Mouse (Mus musculus): Measurements from ENCODE around the gene Pla2g3.

The Pla2g3 gene

DNA sequence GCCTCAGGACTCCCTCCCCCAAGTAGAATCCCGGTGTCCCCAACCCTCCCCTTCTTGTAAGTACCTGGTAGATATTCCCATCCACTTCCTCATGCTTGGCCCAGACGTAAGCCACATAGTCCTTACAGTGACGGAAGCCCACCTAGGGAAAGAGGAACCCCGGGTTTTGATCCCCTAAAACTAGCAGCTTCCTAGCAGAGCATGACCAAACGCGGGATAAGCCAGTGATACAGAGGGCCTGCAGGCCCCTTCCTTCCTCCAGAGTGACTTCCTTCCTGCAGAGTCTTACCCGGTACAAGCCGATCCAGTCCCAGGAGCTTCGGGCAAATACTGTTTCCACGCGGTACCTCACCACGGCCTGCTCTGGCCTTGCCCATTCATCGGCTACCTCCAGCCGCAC is 7.4 kb downstream of the Pla2g3 start:
- no peak for DNase-seq

- no peak for DNase-seq
Measured at GRCm38 (mm10) chr11:3496756-3497155, 8.7 kb downstream of the Pla2g3 start.

GRCm38 (mm10) chr11:3497296-3497695 is 9.2 kb downstream of the Pla2g3 start:
- no peak for DNase-seq

DNA sequence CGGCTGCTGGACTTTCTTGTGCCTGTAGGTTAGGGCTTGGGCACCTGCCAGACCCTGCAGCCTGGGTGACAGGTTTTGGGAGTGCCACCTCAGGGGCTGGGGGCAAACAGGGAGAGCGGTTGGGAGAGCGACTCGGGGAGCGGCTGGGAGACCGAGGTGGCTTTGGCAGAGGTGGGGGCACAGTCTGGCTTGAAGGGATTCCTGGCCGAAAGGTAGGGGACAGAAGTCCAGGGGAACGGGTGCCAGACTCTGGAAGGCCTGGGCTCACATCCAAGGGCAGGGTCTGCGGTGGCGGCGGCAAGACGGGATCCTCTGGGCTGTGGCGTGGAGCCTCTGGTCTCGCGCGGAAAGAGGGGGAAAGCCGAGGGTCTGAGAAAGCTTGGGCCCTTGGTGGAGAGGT is 14.0 kb downstream of the Pla2g3 start:
- no peak for DNase-seq

DNA sequence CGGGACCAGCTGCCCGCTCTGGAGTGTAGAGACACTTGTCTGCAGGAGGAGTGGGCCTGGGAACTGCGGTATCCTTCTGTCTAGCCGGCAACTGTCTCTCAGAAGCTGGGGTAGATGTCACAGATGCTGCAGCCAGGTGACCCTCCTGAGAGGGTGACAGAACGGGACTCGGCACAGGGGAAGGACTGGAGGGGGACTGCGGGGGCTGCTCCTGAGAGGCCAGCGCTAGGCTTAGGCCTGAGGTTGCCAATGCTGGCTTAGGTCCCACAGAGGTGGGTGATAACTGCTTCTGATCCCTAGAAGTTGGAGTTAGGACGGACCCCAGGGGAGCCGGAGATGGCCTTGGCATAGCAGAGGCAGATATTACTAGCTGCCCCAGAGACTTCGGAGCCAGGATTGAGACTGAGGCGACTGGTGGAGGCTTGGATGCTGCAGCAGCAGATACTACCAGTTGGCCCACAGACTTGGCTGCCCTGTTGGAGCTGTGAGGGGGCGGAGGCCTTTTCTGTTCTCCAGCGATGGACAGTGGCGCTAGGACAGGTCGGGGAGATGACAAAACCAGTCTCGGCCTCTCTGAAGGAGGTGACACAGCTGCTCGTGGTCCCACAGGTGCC is 14.5 kb downstream of the Pla2g3 start:
- no peak for DNase-seq

DNA sequence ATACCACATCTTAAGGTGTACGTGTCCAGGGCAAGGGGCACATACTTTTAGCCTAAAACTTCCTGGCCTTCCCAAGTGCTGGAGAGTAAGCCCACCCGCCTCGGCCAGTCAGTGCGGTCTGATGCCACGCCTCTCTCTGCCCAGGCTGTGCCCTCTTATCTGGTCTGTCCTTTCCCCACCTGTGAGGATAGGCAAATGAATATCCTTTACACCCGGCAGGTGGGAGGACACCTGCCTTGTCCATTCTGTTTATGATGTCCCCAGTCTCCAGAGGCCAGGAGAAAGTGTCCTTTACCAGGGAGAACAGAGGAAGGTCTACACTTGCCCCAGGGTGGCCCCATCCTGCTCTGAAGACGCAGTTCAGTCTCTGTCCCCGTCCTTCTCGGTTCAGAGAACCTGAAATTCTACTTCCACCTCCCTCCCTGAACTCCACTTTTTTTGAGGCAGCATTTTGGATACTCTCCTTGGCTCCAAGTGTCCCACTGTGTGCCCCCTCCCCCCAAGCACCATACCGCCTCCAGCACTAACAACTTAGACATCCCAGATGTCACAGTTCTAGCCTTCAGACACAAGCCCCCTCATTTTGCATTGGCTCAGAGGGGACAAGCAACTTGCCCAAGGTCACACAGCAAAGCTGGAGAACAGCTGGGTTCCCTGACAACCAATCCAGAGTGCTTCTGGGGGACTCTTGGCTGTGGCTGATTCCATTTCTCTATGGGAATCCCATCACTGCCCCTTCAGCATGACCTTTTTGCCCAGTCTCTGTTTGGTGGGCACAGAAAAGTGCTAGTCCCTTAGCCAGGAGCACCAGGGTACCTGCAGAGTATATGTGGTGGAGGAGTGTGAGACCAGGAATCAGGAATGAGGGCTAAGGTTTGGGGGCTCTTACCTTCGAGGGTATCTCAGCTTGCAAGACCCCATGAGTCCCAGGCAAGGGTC is 15.9 kb downstream of the Pla2g3 start:
- no peak for DNase-seq

- DNase-seq, result no peak
Measured at GRCm38 (mm10) chr11:3508226-3508625, 20.1 kb downstream of the Pla2g3 start.

GRCm38 (mm10) chr11:3509181-3510085 is 21.3 kb downstream of the Pla2g3 start:
- DNase-seq, result no peak

GRCm38 (mm10) chr11:3510321-3510720 is 22.2 kb downstream of the Pla2g3 start:
- no peak for DNase-seq

GRCm38 (mm10) chr11:3513291-3513690 is 25.2 kb downstream of the Pla2g3 start:
- no peak for DNase-seq

- peak; percentile 89 for DNase-seq
Measured at GRCm38 (mm10) chr11:3514529-3515054, 26.5 kb downstream of the Pla2g3 start, which contains the start of gene Selenom. Selenom (plus strand) TSS chr11:3514684.

- DNase-seq, result no peak
Measured at GRCm38 (mm10) chr11:3515216-3515615, 27.1 kb downstream of the Pla2g3 start.

DNA sequence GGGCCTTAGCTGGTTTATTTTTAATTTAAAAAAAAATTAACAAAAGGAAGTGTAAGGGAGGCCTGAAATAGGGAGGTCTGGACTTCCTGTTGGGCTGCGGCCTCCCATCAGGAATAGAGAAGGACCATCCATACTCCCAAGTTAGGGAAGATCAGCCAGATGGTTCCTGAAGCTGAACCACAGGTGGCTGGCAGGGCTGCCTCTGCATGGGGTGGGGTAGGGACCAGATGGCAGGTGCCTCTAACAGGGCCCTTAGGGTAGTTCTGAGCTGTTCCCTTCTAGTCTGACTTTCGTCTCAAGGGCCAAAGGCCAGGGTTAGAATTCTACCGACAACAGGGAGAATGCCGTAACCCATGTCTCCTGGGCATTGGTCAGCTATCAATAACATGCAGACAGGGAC is 27.6 kb downstream of the Pla2g3 start:
- DNase-seq, result no peak

- DNase-seq, result no peak
Measured at GRCm38 (mm10) chr11:3516121-3516520, 28.0 kb downstream of the Pla2g3 start.

DNA sequence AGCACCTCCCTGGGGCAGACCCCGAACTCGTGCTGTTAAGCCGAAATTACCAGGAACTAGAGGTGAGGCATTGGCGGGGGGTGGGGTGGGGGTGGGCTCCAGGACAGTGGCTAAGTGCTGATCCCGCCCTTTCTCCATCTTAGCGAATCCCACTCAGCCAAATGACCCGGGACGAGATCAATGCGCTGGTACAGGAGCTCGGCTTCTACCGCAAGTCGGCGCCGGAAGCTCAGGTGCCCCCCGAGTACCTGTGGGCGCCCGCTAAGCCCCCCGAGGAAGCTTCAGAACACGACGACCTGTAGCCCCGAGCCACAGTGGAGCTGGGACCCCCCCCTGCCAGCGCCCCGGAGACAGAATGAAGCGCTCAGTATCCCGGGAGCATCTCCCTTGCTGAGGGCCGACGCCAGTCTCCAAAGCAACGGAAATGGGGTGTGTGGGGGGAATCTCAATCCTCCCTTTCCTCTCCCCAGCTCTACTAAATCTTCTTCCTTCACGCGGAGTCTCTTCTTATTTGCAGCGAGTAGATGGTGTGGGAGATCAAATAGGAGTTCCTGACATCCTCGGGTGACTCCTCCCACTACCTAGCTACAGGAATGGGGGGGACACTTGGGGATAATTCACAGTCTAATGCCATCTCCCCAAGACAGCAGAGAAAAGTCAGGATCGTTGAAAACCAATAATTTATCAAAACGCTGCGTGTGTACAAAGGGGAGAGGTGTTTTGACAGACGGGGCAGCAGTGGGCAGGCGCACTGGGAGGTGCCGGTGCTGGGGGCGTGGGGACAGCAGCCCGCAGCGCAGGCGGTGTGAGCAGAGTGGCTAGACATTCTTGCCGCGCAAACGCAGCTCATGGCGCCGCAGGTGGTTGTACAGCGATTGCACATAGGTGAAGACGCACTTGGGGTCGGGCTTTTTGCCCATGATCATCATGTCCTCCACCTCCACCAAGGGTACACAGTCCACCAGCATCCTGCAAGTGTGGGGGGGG is 29.1 kb downstream of the Pla2g3 start:
- peak; percentile 32 for DNase-seq

DNA sequence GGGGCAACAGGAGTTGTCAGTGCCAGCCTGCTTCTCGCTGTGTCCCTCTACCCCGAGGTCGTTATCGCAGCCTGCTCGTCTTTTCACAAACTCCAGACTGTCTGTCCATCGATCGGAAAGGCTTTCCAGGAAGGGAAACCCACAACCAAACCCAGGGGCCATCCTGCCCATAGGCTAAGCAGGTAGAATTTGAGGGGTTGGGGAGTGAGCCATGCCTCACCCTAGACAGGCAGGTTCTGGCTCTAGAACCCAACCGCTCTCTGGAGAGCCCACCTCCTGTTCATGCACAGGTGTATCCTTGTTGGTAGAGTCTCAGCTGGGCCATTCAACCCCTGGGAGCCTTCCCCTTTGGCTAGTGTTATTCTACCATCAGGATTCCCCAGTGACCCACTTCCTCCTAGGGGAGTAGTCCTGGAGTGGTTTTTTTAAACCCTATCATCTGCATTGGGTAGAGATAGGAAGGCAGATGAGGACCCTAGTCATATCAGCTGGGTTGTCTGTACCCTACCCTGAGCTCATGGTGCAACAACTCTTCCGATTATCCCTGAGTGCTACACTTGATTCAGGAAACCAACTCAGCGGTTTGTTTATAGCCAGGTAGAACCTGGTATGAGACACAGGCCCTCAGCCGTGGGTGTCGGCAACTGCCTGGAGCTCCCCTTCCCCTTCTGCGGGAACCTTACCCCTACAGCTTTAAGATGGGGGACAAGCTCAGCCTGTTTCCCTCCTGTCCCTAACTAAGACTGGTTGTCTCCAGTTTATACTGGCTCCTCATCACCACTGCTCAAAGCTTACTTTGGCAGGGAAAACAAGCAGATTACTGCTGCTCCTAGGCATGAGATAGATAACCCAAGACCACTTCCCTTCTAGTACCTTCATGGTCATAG is 30.0 kb downstream of the Pla2g3 start:
- no peak for DNase-seq

GRCm38 (mm10) chr11:3519051-3519726 is 31.1 kb downstream of the Pla2g3 start:
- no peak for DNase-seq

GRCm38 (mm10) chr11:3519756-3520398 is 31.8 kb downstream of the Pla2g3 start:
- DNase-seq, result no peak

DNA sequence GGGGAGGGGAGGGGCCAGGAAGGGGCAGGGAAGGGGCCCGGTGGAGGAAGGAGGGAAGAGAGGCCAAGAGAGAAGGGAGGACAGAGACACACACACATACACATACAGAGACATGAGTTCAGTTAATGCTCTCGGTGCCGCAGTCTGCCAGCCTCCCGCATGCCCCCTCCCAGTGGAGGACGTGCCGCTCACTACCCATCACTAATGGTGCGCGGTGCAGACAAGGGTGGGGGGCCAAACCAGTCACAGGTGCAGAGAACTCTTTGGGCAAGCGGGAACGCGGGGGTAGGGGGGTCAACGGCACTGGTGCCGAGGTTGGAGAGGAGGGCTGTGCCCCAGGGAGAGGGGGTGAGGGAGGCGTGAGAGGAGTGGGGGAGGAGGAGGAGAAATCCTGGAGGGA is 32.8 kb downstream of the Pla2g3 start:
- no peak for DNase-seq
